Mouse (Mus musculus): ENCODE measurements around the gene Hoxa5.

DNA sequence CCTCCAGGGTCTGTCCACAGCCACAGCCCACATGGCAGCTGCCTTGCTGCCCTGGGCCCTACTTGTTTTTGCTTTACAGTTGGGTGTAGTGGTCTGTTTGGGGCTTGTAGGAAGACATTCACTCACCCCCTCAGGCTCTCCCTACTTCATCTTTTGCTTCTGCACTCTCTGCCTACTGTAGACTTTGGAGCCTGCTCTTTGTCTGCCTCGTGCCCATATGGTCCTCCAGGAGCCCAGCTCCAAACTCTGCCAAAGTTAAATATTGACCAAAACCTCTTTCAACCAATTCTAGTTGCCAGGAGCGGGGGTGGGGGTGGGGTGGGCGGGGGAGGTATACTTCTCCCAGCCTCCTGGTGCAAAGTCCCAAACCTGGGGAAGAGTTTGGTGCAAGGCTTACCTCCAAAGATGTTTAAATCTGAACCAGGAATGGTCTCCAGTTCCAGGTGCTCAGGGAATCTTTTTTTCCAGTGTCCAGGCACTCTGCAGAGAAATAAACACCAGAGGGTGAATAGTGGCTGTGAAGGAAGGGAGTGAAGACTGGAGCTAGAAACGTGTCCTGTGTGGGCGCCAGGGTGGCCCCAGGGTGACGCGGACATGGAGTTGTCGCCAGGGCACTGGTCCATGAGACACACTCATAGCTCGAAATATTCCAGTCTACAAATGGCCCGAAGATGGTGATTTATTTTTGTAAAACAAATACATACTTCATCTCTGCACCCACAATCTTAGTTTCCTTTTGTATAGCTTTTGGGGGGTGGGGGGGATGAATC is 20.9 kb downstream of the Hoxa5 start:
- TF ChIP-seq CTCF (IDR thresholded peaks at IDR 0.05; ENCODE audit: extremely low read depth, insufficient read depth, insufficient read length, insufficient replicate concordance) (no peak), POLR2A (IDR thresholded peaks at IDR 0.05; ENCODE audit: low read depth, low read length) (no peak)
